Mouse (Mus musculus) ES-E14 (cell line): ENCODE data around the gene Catsper2.

Experiments
- CHD2 ChIP-seq: IDR thresholded peaks from 2 replicates; pipeline ENCODE4 v1.6.1; 2014; ENCODE audit warnings: mild to moderate bottlenecking, low read depth, low read length, inconsistent platforms
- HCFC1 ChIP-seq: IDR thresholded peaks from 2 replicates; pipeline ENCODE4 v1.6.1; 2012; ENCODE audit warnings: low read length, inconsistent platforms, borderline replicate concordance; ENCODE audit not compliant: insufficient read depth
- ZNF384 ChIP-seq: IDR thresholded peaks from 2 replicates; pipeline ENCODE4 v1.6.1; 2012; ENCODE audit warnings: low read depth, low read length, inconsistent platforms

- TF ChIP-seq ZNF384 (no peak), CHD2 (no peak), HCFC1 (no peak)
Measured at GRCm38 (mm10) chr2:121396624-121397023, 17.0 kb downstream of the Catsper2 start.
